Mouse (Mus musculus) T-helper 17 cell (primary cell): ENCODE results near the gene Ccdc24.

Experiments
- in situ Hi-C, 2 experiments: fragments of 300-600 bp; cut with MboI, MseI; formaldehyde crosslinking; loops; 1 replicate in 1 of 2; 2 replicates in 1 of 2; pipeline ENCODE4 v1.15.1; 2025; ENCODE audit warnings: high pct_unique_total_duplicates in 2 of 2

The Ccdc24 gene

GRCm38 (mm10) chr4:117894601-117895000, 22.2 kb upstream of the Ccdc24 start:
- in situ Hi-C loops: loop anchor here in 1 of 2 experiments (10.0 kb wide), 2 partner anchors 530 to 1200 kb away; partner anchors contain the start of gene Elovl1

GRCm38 (mm10) chr4:117893376-117893775, 21.0 kb upstream of the Ccdc24 start:
- in situ Hi-C loops: loop anchor here in 1 of 2 experiments (10.0 kb wide), 2 partner anchors 531 to 1201 kb away; partner anchors contain the start of gene Elovl1

GRCm38 (mm10) chr4:117891738-117892161, 19.4 kb upstream of the Ccdc24 start, which contains the start of gene Dph2:
Gene Dph2 (minus strand): TSS chr4:117892032.
- in situ Hi-C loops: loop anchor here in 1 of 2 experiments (10.0 kb wide), 2 partner anchors 533 to 1203 kb away; partner anchors contain the start of gene Elovl1

GRCm38 (mm10) chr4:117890750-117891149, 18.4 kb upstream of the Ccdc24 start:
- in situ Hi-C loops: loop anchor here in 1 of 2 experiments (10.0 kb wide), 2 partner anchors 534 to 1204 kb away; partner anchors contain the start of gene Elovl1

DNA sequence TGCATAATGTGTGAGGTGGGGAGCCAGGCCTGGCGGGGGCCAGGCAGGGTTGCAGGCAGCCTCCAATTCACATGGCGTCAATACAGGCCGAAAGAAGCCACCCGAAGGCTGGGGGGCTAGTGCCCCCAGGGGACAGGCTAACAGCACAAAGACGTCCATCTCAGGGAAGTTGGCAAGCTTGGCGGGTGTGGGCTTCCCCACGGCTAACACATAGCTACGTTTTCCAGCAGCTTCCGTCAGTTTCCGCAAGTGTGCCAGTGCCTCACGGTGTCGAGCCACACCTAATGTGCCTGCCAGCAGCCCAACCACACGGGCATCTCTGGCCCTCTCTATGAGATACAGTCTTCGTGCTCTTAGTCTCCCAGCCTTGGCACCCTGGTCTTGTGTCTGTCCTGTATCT, 17.7 kb upstream of the Ccdc24 start:
- in situ Hi-C loops: loop anchor here in 1 of 2 experiments (10.0 kb wide), 2 partner anchors 535 to 1205 kb away; partner anchors contain the start of gene Elovl1

- in situ Hi-C loops: no loop called here
These were observed 17.1 kb upstream of the Ccdc24 start for GRCm38 (mm10) chr4:117889471-117889870.

GRCm38 (mm10) chr4:117887920-117888319, 15.6 kb upstream of the Ccdc24 start:
- in situ Hi-C loops: no loop called here

GRCm38 (mm10) chr4:117887133-117887532, 14.8 kb upstream of the Ccdc24 start, which contains the start of gene Atp6v0b:
Gene Atp6v0b (minus strand): TSS chr4:117887333.
- in situ Hi-C loops: no loop called here

DNA sequence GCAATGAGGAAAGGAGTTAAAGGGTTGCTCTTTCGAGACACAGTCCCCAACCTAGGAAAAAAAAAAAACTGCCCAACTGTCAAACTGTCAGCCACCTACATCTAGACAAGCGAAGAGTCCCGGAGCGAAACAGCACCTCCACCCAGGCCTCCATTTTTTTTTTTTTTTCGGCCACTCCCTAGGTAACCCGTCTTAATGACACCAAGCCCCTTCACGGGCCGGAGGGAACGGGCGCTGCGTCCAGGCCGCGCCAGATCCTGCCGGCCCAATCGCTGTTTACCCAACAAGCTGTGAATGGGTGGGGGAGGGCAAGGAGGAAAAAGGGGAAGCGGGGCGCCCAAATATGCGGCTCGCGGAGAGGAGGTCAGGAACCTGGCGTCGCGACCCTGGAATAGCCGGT, 14.3 kb upstream of the Ccdc24 start:
- in situ Hi-C loops: no loop called here

DNA sequence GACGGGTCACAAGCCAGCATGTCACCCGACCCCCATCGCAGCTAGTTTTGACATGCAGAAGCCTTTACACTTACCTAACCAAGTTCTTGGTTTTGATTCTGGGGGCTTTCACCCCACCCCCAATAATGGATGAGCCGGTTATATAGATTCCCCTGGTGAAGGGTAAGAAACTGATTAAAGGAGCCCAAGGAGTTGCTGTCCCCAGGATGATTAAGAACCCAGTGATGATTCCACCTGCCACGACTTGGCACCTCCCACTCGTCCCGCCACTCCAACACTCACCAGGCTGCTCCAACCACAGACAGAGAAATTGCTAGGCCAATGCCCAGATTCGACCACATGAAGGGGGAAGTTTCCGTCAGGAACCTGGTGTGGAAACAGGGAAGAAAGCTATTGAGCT, 13.6 kb upstream of the Ccdc24 start:
- in situ Hi-C loops: no loop called here

- in situ Hi-C loops: no loop called here
These were observed 12.7 kb upstream of the Ccdc24 start for GRCm38 (mm10) chr4:117885093-117885492.

DNA sequence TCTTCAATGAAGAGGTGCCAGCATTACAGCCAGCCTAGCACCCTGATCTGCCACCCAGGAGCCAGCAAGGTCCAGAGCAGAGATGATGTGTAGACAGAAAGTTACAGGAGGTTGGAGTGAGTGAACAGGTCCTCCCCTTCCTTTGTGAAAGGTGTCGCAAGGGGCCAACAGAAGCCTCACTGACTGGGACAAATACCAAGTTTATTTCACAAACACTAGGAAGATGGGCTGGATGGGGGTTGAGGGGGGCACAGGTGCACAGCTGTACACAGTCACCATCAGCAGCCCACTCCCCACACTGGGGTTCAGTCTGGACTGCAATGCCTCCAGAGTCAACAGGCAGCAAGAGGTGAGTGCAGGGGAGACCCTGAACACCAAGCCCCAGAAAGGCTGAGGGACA, 11.8 kb upstream of the Ccdc24 start:
- in situ Hi-C loops: no loop called here

- in situ Hi-C loops: no loop called here
These were observed 10.6 kb upstream of the Ccdc24 start, which contains the start of gene B4galt2 for GRCm38 (mm10) chr4:117882701-117883691. Gene B4galt2 (minus strand): TSS chr4:117883487.

GRCm38 (mm10) chr4:117878703-117879102, 6.3 kb upstream of the Ccdc24 start:
- in situ Hi-C loops: no loop called here

- in situ Hi-C loops: no loop called here
These were observed 5.9 kb upstream of the Ccdc24 start for GRCm38 (mm10) chr4:117878301-117878700.

- in situ Hi-C loops: no loop called here
These were observed 1.3 kb upstream of the Ccdc24 start for GRCm38 (mm10) chr4:117873615-117874014.

- in situ Hi-C loops: no loop called here
These were observed 570 bp downstream of the Ccdc24 start for GRCm38 (mm10) chr4:117871787-117872186.

DNA sequence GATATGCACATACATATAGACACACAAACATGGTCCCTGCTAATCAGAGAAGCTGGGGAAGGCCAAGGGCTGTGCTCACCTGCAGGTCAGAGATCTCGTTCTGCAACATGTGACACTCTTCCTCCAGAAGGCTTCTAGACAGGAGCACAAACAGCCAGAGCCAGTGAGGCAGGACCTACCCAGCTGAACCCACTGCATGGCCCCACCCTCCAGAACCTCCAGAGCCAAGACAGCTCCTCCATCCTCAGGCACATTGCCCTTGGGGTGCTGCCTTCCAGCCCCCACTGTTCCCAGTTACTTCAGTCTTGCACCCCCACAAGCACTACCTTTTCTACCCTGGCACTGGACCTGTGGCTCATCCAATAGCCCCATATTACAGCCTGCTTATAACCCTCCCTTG, 1.9 kb downstream of the Ccdc24 start:
- in situ Hi-C loops: no loop called here

- in situ Hi-C loops: no loop called here
These were observed 3.0 kb downstream of the Ccdc24 start for GRCm38 (mm10) chr4:117869317-117869716.

GRCm38 (mm10) chr4:117867823-117868222, 4.5 kb downstream of the Ccdc24 start:
- in situ Hi-C loops: no loop called here

DNA sequence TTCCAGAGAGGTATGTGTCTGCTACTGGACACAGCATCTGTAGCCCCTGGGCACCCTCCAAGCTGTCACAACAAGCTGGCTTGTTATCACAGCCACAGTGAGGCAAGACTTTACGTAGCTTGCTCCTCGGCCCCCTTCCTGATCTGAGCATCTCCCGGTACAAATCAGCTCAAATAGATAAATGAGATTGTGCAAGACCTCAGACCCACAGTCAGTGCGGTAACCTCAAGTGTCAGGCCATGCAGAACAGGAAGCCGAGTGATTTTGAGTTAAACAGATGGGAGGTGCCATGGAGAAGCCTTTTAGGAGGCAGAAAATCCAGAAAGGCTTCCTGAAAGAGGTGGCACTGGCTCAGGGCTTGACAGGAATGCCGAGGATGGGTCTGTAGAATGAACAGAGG, 5.4 kb downstream of the Ccdc24 start:
- in situ Hi-C loops: no loop called here

- in situ Hi-C loops: no loop called here
These were observed 6.3 kb downstream of the Ccdc24 start for GRCm38 (mm10) chr4:117866083-117866482.
